ENCODE assay signal across 8 mouse cellular contexts in genomic region chr6:48626984-48627383, GRCm38 (mm10). TPM values are rescaled to one million over a fixed set of nuclear protein-coding genes. Genes with fewer than 3 reads are reported as not detected.
DNase-seq lines count a peak whose midpoint lies in the region; ATAC-seq and TF ChIP-seq lines count a peak whose summit lies in the region.

No protein-coding gene starts in this region.

- under 1% methylated on average over 29 of the region's 32 CpGs for WGBS in embryonic facial prominence, embryonic 14.5 days
- WGBS in heart, embryonic 11.5 days (ENCODE audit: insufficient replicate concordance): under 1% methylated on average over 32 of the region's 32 CpGs
- under 1% methylated on average over 26 of the region's 32 CpGs for WGBS in limb, embryonic 14.5 days

- peak overlapping the region; percentile 62 for H3K9ac ChIP-seq in embryonic facial prominence, embryonic 14.5 days (ENCODE audit: low read depth, low read length)
- H3K9ac ChIP-seq in heart, embryonic 11.5 days (ENCODE audit: low read depth, low read length): peak overlapping the region; percentile 69
- peak overlapping the region; percentile 52 for H3K9ac ChIP-seq in limb, embryonic 14.5 days (ENCODE audit: low read depth, low read length, severe bottlenecking)

- H3K27me3 ChIP-seq in embryonic facial prominence, embryonic 14.5 days (replicated peaks; ENCODE audit: control insufficient read depth, insufficient read depth, low read length): peaks cover 40% of the 10 kb centered on the region
- H3K27me3 ChIP-seq in heart, embryonic 11.5 days (ENCODE audit: control insufficient read depth, insufficient read depth, low read length): peaks cover 32% of the 10 kb centered on the region
- H3K27me3 ChIP-seq in limb, embryonic 14.5 days (ENCODE audit: control insufficient read depth, insufficient read depth, low read length): peaks cover 30% of the 10 kb centered on the region

- H3K27ac ChIP-seq in embryonic facial prominence, embryonic 14.5 days (replicated peaks; ENCODE audit: low read depth, low read length): no peak overlapping the region
- H3K27ac ChIP-seq in heart, embryonic 11.5 days (ENCODE audit: low read depth, low read length): no peak overlapping the region
- no peak overlapping the region for H3K27ac ChIP-seq in limb, embryonic 14.5 days (replicated peaks; ENCODE audit: low read depth, low read length)

- peak; percentile 35 to 39 for DNase-seq in B cell, adult 2 months
- peak; percentile 62 for DNase-seq in adrenal gland, postnatal 25 days
- peak; percentile 73 for DNase-seq in embryonic facial prominence, embryonic 14.5 days (ENCODE audit: low spot score)
- DNase-seq in kidney, adult 9 months: peak; percentile 89
- DNase-seq in limb, embryonic 14.5 days (ENCODE audit: low spot score): no peak
- DNase-seq in naive thymus-derived CD4-positive, alpha-beta T cell, adult 2 months (ENCODE audit: low read depth): peak; percentile 57
- DNase-seq in thymus, postnatal 14 days: peak; percentile 52

- no peak for TF ChIP-seq POLR2A in limb, embryonic 14.5 days (IDR thresholded peaks at IDR 0.05; ENCODE audit: borderline replicate concordance, extremely low read depth, insufficient read depth, insufficient read length)

- H3K9me3 ChIP-seq in embryonic facial prominence, embryonic 14.5 days (ENCODE audit: control insufficient read depth, low read length): no peaks in the 10 kb centered on the region
- H3K9me3 ChIP-seq in heart, embryonic 11.5 days (replicated peaks; ENCODE audit: control insufficient read depth, low read length): no peaks in the 10 kb centered on the region
- no peaks in the 10 kb centered on the region for H3K9me3 ChIP-seq in limb, embryonic 14.5 days (ENCODE audit: control insufficient read depth, low read length)

- peaks cover 8% of the 10 kb centered on the region; the same call in 1 of the 2 replicates for H3K4me1 ChIP-seq in embryonic facial prominence, embryonic 14.5 days (ENCODE audit: control insufficient read depth, insufficient read depth, low read length)
- peaks cover 21% of the 10 kb centered on the region for H3K4me1 ChIP-seq in heart, embryonic 11.5 days (ENCODE audit: control insufficient read depth, insufficient read depth, low read length)
- no peaks in the 10 kb centered on the region for H3K4me1 ChIP-seq in limb, embryonic 14.5 days (ENCODE audit: control insufficient read depth, insufficient read depth, low read length)

- H3K4me2 ChIP-seq in embryonic facial prominence, embryonic 14.5 days (ENCODE audit: low read depth, low read length): peak overlapping the region; percentile 92
- peak overlapping the region; percentile 79 for H3K4me2 ChIP-seq in heart, embryonic 11.5 days
- peak overlapping the region; percentile 86 for H3K4me2 ChIP-seq in limb, embryonic 14.5 days (replicated peaks; ENCODE audit: low read depth, low read length, severe bottlenecking)

- H3K4me3 ChIP-seq in embryonic facial prominence, embryonic 14.5 days (ENCODE audit: low read depth, low read length): peak overlapping the region; percentile 50
- H3K4me3 ChIP-seq in heart, embryonic 11.5 days (ENCODE audit: low read depth, low read length): peak overlapping the region; percentile 48
- peak overlapping the region; percentile 44 for H3K4me3 ChIP-seq in limb, embryonic 14.5 days (replicated peaks; ENCODE audit: low read length)

- peak; percentile 55; the same call in 1 of the 2 replicates for ATAC-seq in embryonic facial prominence, embryonic 14.5 days (ENCODE audit: low read depth)
- ATAC-seq in heart, embryonic 11.5 days (replicated peaks; ENCODE audit: insufficient number of reproducible peaks, low FRiP score, low TSS enrichment): no peak
- peak; percentile 38 for ATAC-seq in limb, embryonic 14.5 days (ENCODE audit: low FRiP score, low read depth)

- no peaks in the 10 kb centered on the region for H3K36me3 ChIP-seq in embryonic facial prominence, embryonic 14.5 days (ENCODE audit: control insufficient read depth, insufficient read depth, low read length)
- H3K36me3 ChIP-seq in heart, embryonic 11.5 days (ENCODE audit: control insufficient read depth, insufficient read depth, low read length): no peaks in the 10 kb centered on the region
- no peaks in the 10 kb centered on the region for H3K36me3 ChIP-seq in limb, embryonic 14.5 days (ENCODE audit: control insufficient read depth, insufficient read depth, low read length)

RNA-seq across cellular contexts. Expression of gene AI854703, which starts 0.4 kb away (rescaled TPM):
- 1.7 and 3.4 TPM in 2 replicates for total RNA-seq in adrenal gland, postnatal 25 days (2021)
- 0.77 and 0.90 TPM in 2 replicates for polyA plus RNA-seq in embryonic facial prominence, embryonic 14.5 days (2014; fragmentation: Nextera tagmentation; extraction: Ambion mirVana)
- polyA plus RNA-seq in heart, embryonic 11.5 days (2014; fragmentation: Nextera tagmentation; extraction: Ambion mirVana): 0.66 and 0.83 TPM in 2 replicates
- 1.1 and 1.5 TPM in 2 replicates for polyA plus RNA-seq in limb, embryonic 14.5 days (2012; rRNA removed)
- polyA plus RNA-seq in limb, embryonic 14.5 days (2014; fragmentation: Nextera tagmentation; extraction: Ambion mirVana): 0.76 and 0.87 TPM in 2 replicates

RNA-seq across cellular contexts. Expression of gene Gimap8, which starts 20.1 kb away (rescaled TPM):
- 9.9 and 13.7 TPM in 2 replicates for total RNA-seq in adrenal gland, postnatal 25 days (2021)
- polyA plus RNA-seq in embryonic facial prominence, embryonic 14.5 days (2014; fragmentation: Nextera tagmentation; extraction: Ambion mirVana): 0.46 and 0.93 TPM in 2 replicates
- 0.26 and 0.68 TPM in 2 replicates for polyA plus RNA-seq in heart, embryonic 11.5 days (2014; fragmentation: Nextera tagmentation; extraction: Ambion mirVana)
- polyA plus RNA-seq in limb, embryonic 14.5 days (2012; rRNA removed): 2.3 TPM in 2 replicates
- polyA plus RNA-seq in limb, embryonic 14.5 days (2014; fragmentation: Nextera tagmentation; extraction: Ambion mirVana): 0.40 and 0.70 TPM in 2 replicates

RNA-seq across cellular contexts. Expression of gene Zfp775, which starts 25.1 kb away (rescaled TPM):
- total RNA-seq in adrenal gland, postnatal 25 days (2021): 8.2 and 15.4 TPM in 2 replicates
- polyA plus RNA-seq in embryonic facial prominence, embryonic 14.5 days (2014; fragmentation: Nextera tagmentation; extraction: Ambion mirVana): 5.9 and 6.1 TPM in 2 replicates
- polyA plus RNA-seq in heart, embryonic 11.5 days (2014; fragmentation: Nextera tagmentation; extraction: Ambion mirVana): 5.8 and 6.0 TPM in 2 replicates
- 4.8 and 6.4 TPM in 2 replicates for polyA plus RNA-seq in limb, embryonic 14.5 days (2012; rRNA removed)
- polyA plus RNA-seq in limb, embryonic 14.5 days (2014; fragmentation: Nextera tagmentation; extraction: Ambion mirVana): 5.8 and 5.9 TPM in 2 replicates

RNA-seq across cellular contexts. Expression of gene Gm44965, which starts 33.2 kb away (rescaled TPM):
- not detected in 2 replicates for total RNA-seq in adrenal gland, postnatal 25 days (2021)
- not detected in 2 replicates for polyA plus RNA-seq in embryonic facial prominence, embryonic 14.5 days (2014; fragmentation: Nextera tagmentation; extraction: Ambion mirVana)
- polyA plus RNA-seq in heart, embryonic 11.5 days (2014; fragmentation: Nextera tagmentation; extraction: Ambion mirVana): not detected in 2 replicates
- polyA plus RNA-seq in limb, embryonic 14.5 days (2012; rRNA removed): not detected in 2 replicates
- polyA plus RNA-seq in limb, embryonic 14.5 days (2014; fragmentation: Nextera tagmentation; extraction: Ambion mirVana): not detected in 2 replicates

RNA-seq across cellular contexts. Expression of gene Repin1, which starts 33.3 kb away (rescaled TPM):
- 66.1 and 67.8 TPM in 2 replicates for total RNA-seq in adrenal gland, postnatal 25 days (2021)
- polyA plus RNA-seq in embryonic facial prominence, embryonic 14.5 days (2014; fragmentation: Nextera tagmentation; extraction: Ambion mirVana): 23.1 and 23.4 TPM in 2 replicates
- polyA plus RNA-seq in heart, embryonic 11.5 days (2014; fragmentation: Nextera tagmentation; extraction: Ambion mirVana): 22.0 and 26.5 TPM in 2 replicates
- 35.2 and 55.3 TPM in 2 replicates for polyA plus RNA-seq in limb, embryonic 14.5 days (2012; rRNA removed)
- 23.3 and 25.7 TPM in 2 replicates for polyA plus RNA-seq in limb, embryonic 14.5 days (2014; fragmentation: Nextera tagmentation; extraction: Ambion mirVana)
